Comparison of ENCODE assay signal across 8 mouse cellular contexts in the genomic region with DNA sequence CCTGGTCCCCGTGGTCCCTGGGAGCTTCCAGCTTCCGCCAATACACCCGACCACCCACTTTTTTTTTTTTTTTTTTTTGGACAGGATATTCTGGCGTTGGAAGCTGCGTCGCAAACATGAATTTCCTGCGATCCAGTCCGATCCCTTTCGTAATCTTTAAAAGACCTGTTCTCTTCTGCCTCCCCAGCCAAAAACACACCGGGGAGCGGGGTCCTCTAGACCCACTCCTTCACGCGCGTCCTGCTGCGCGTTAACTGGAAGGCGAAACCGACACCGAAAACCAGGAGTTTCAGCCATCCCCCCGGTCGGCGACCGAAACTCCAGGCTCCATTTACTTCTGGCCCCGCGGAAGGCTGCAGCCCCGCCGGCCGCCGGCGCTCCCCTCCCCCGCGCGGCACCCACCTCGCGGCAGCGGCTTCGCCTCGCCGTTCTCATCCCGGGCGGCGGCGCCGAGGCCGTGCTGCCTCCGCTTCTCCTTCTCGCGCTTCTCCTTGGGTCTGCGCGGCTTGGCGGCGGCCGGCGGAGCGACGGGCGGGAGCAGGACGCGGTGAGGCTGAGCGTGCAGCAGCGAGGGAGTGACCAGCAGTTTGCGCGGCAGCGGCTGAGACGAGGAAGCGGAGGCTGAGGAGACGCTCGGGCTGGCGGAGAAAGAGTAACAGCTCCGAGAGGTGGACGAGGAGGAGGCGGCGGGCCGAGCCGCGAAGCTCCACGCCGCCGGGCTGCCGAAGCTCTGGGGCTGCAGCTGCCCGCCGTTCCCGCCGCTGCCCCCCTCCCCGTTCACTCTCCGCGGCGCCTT. TPM values are rescaled to one million over a fixed set of nuclear protein-coding genes. Genes with fewer than 3 reads are reported as not detected.
DNase-seq lines count a peak whose midpoint lies in the region; ATAC-seq lines count a peak whose summit lies in the region.

No protein-coding gene starts in this region.

- peak overlapping the region; percentile 97 for H3K4me3 ChIP-seq in hindbrain, embryonic 14.5 days (replicated peaks; ENCODE audit: low read length)
- peak overlapping the region; percentile 96 for H3K4me3 ChIP-seq in limb, embryonic 11.5 days (ENCODE audit: low read depth, low read length)
- peak overlapping the region; percentile 92 for H3K4me3 ChIP-seq in midbrain, embryonic 10.5 days

- WGBS in hindbrain, embryonic 14.5 days: under 1% methylated on average over 66 of the region's 88 CpGs
- WGBS in limb, embryonic 11.5 days: under 1% methylated on average over 78 of the region's 88 CpGs
- under 1% methylated on average over 80 of the region's 88 CpGs for WGBS in midbrain, embryonic 10.5 days

- no peak for DNase-seq in cerebellum, adult 11 months
- DNase-seq in brain, adult 2 months (ENCODE audit: low read depth, low spot score): peak; percentile 76
- DNase-seq in frontal cortex, postnatal 10 days (ENCODE audit: low spot score in 2 of 2): peak; percentile 23 to 63
- DNase-seq in hindbrain, embryonic 14.5 days (ENCODE audit: low spot score): peak; percentile 49
- peak; percentile 76 for DNase-seq in limb, embryonic 11.5 days (ENCODE audit: low spot score)
- no peak for DNase-seq in midbrain, embryonic 10.5 days (ENCODE audit: low spot score)
- peak; percentile 62 for DNase-seq in right cerebral cortex, postnatal 4 days

- H3K27ac ChIP-seq in hindbrain, embryonic 14.5 days: peak overlapping the region; percentile 99
- peak overlapping the region; percentile 96 for H3K27ac ChIP-seq in limb, embryonic 11.5 days (replicated peaks; ENCODE audit: low read depth, low read length)
- H3K27ac ChIP-seq in midbrain, embryonic 10.5 days (replicated peaks): peak overlapping the region; percentile 98

- H3K27me3 ChIP-seq in hindbrain, embryonic 14.5 days (ENCODE audit: control insufficient read depth, insufficient read depth, low read length): no peaks in the 10 kb centered on the region
- no peaks in the 10 kb centered on the region for H3K27me3 ChIP-seq in limb, embryonic 11.5 days (ENCODE audit: control insufficient read depth, insufficient read depth, low read length)
- H3K27me3 ChIP-seq in midbrain, embryonic 10.5 days (ENCODE audit: low read depth, poor library complexity, severe bottlenecking): no peaks in the 10 kb centered on the region

- no peaks in the 10 kb centered on the region for H3K9me3 ChIP-seq in hindbrain, embryonic 14.5 days (ENCODE audit: control insufficient read depth, low read length)
- no peaks in the 10 kb centered on the region for H3K9me3 ChIP-seq in limb, embryonic 11.5 days (ENCODE audit: control insufficient read depth, low read length)
- no peaks in the 10 kb centered on the region for H3K9me3 ChIP-seq in midbrain, embryonic 10.5 days (replicated peaks)

- H3K9ac ChIP-seq in hindbrain, embryonic 14.5 days: peak overlapping the region; percentile 90
- peak overlapping the region; percentile 95 for H3K9ac ChIP-seq in limb, embryonic 11.5 days (ENCODE audit: low read length)

- peak overlapping the region; percentile 64 for H3K4me2 ChIP-seq in hindbrain, embryonic 14.5 days (replicated peaks)
- H3K4me2 ChIP-seq in limb, embryonic 11.5 days (ENCODE audit: low read depth, severe bottlenecking): peak overlapping the region; percentile 65

- peaks cover 10% of the 10 kb centered on the region for H3K4me1 ChIP-seq in hindbrain, embryonic 14.5 days (replicated peaks; ENCODE audit: control insufficient read depth, insufficient read depth, low read length)
- no peaks in the 10 kb centered on the region; the same call in 1 of the 2 replicates for H3K4me1 ChIP-seq in limb, embryonic 11.5 days (ENCODE audit: control insufficient read depth, insufficient read depth, low read length)
- H3K4me1 ChIP-seq in midbrain, embryonic 10.5 days: peaks cover 22% of the 10 kb centered on the region

- no peaks in the 10 kb centered on the region for H3K36me3 ChIP-seq in hindbrain, embryonic 14.5 days (replicated peaks; ENCODE audit: control insufficient read depth, insufficient read depth)
- no peaks in the 10 kb centered on the region for H3K36me3 ChIP-seq in limb, embryonic 11.5 days (ENCODE audit: control insufficient read depth, insufficient read depth, low read length)
- H3K36me3 ChIP-seq in midbrain, embryonic 10.5 days: no peaks in the 10 kb centered on the region

- ATAC-seq in cerebellum, adult (ENCODE audit: insufficient number of reproducible peaks, low FRiP score, low TSS enrichment): peak; percentile 72
- peak; percentile 73 for ATAC-seq in hindbrain, embryonic 14.5 days (ENCODE audit: low FRiP score)
- ATAC-seq in limb, embryonic 11.5 days (ENCODE audit: insufficient number of reproducible peaks, low FRiP score, low TSS enrichment, low read depth): peak; percentile 48

RNA-seq across cellular contexts. Expression of a gene that starts 5.1 kb away (rescaled TPM):
- 4.3 and 5.6 TPM in 2 replicates for polyA plus RNA-seq in hindbrain, embryonic 14.5 days (2014; fragmentation: Nextera tagmentation; extraction: Ambion mirVana)
- 6.8 and 7.1 TPM in 2 replicates for polyA plus RNA-seq in limb, embryonic 11.5 days (2014; fragmentation: Nextera tagmentation; extraction: Ambion mirVana)
- 4.8 and 5.3 TPM in 2 replicates for polyA plus RNA-seq in midbrain, embryonic 10.5 days (2016; fragmentation: Nextera tagmentation; extraction: Ambion mirVana)

Comparison
In these comparisons a context has a peak if more than half of its experiments do, and no peak if none do; other contexts are left out.
1. DNase-seq: peak in brain, adult 2 months (single experiment), frontal cortex, postnatal 10 days (2 of 2), hindbrain, embryonic 14.5 days (single experiment), limb, embryonic 11.5 days (single experiment) and right cerebral cortex, postnatal 4 days (single experiment); none in cerebellum, adult 11 months (single experiment) and midbrain, embryonic 10.5 days (single experiment).
2. Peak in every context shown above with its lines, with median percentiles within 50 percentile points of each other: ATAC-seq, H3K27ac ChIP-seq and H3K4me3 ChIP-seq.